Mouse (Mus musculus): ENCODE measurements around the gene Cox10. TPM values are rescaled to one million over a fixed set of nuclear protein-coding genes. Genes with fewer than 3 reads are reported as not detected.

Cox10 gene
- total and polyA plus RNA-seq, 2 experiments from 2014 or later, result 20.9 to 33.0 TPM

GRCm38 (mm10) chr11:63984622-63985168, 94.6 kb downstream of the Cox10 start:
- H3K4me3 ChIP-seq (ENCODE audit: low read length), result no peak overlapping the region
- H3K27me3 ChIP-seq (ENCODE audit: insufficient read depth, low read length), result no peaks in the 10 kb centered on the region
- WGBS, result 87% methylated on average over 6 of the region's 6 CpGs
- H3K36me3 ChIP-seq (ENCODE audit: insufficient read depth, low read length), result no peaks in the 10 kb centered on the region
- no peak overlapping the region for H3K4me2 ChIP-seq (ENCODE audit: low read depth, low read length)
- DNase-seq (ENCODE audit: low spot score), result no peak
- no peaks in the 10 kb centered on the region for H3K4me1 ChIP-seq (ENCODE audit: insufficient read depth, low read length)
- no peak for TF ChIP-seq CTCF (IDR thresholded peaks at IDR 0.05; ENCODE audit: low read depth)
- ATAC-seq, result no peak
- no peak overlapping the region for H3K9ac ChIP-seq (replicated peaks; ENCODE audit: low read length)
- no peak overlapping the region for H3K27ac ChIP-seq
- no peaks in the 10 kb centered on the region for H3K9me3 ChIP-seq (ENCODE audit: low read length)

GRCm38 (mm10) chr11:63977741-63978140, 101.5 kb downstream of the Cox10 start:
- no peak for ATAC-seq
- no peak for TF ChIP-seq CTCF (IDR thresholded peaks at IDR 0.05; ENCODE audit: low read depth)
- WGBS, result 57% methylated on average over 2 of the region's 2 CpGs

DNA sequence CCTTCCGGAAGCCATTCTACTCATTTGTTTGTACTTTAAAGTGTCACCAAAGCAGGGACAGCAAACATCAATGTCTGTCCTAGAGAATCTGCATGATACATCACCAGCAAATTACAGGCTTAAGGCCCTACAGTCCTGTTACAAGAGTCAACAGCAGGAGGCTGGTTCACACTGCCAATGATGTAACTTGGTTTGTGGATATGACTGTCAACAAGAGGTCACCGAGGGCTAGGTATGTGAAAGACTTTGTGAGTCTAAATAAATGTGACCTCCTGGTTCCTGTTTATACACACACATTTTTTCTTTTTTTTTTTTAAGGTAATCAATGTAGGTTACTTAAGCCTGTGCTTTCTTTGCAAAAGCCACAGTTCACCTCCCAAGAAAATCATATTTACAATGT, 102.5 kb downstream of the Cox10 start:
- 94% methylated on average over 2 of the region's 2 CpGs for WGBS
- ATAC-seq (no peak), DNase-seq (ENCODE audit: low spot score) (no peak)
- Histone ChIP-seq H3K27me3 (ENCODE audit: insufficient read depth, low read length) (no peaks in the 10 kb centered on the region), H3K4me2 (ENCODE audit: low read depth, low read length) (no peak overlapping the region), H3K4me3 (ENCODE audit: low read length) (no peak overlapping the region), H3K9me3 (ENCODE audit: low read length) (no peaks in the 10 kb centered on the region), H3K36me3 (ENCODE audit: insufficient read depth, low read length) (no peaks in the 10 kb centered on the region; the same call in 1 of the 2 replicates), H3K27ac (no peak overlapping the region), H3K4me1 (ENCODE audit: insufficient read depth, low read length) (no peaks in the 10 kb centered on the region), H3K9ac (replicated peaks; ENCODE audit: low read length) (no peak overlapping the region)
- TF ChIP-seq CTCF (IDR thresholded peaks at IDR 0.05; ENCODE audit: low read depth), result no peak

More at GRCm38 (mm10) chr11:63977741-63978140, 101.5 kb downstream of the Cox10 start:
- DNase-seq (ENCODE audit: low spot score), result no peak
- no peaks in the 10 kb centered on the region for H3K27me3 ChIP-seq (ENCODE audit: insufficient read depth, low read length)
- no peaks in the 10 kb centered on the region for H3K9me3 ChIP-seq (ENCODE audit: low read length)
- no peak overlapping the region for H3K9ac ChIP-seq (replicated peaks; ENCODE audit: low read length)
- H3K4me2 ChIP-seq (ENCODE audit: low read depth, low read length), result no peak overlapping the region
- no peak overlapping the region for H3K27ac ChIP-seq
- H3K4me3 ChIP-seq (ENCODE audit: low read length), result no peak overlapping the region
- H3K4me1 ChIP-seq (ENCODE audit: insufficient read depth, low read length), result no peaks in the 10 kb centered on the region
- no peaks in the 10 kb centered on the region; the same call in 1 of the 2 replicates for H3K36me3 ChIP-seq (ENCODE audit: insufficient read depth, low read length)

GRCm38 (mm10) chr11:63975260-63975899, 103.9 kb downstream of the Cox10 start:
- DNase-seq (ENCODE audit: low spot score) (no peak), ATAC-seq (no peak)
- H3K36me3 ChIP-seq (ENCODE audit: insufficient read depth, low read length), result no peaks in the 10 kb centered on the region; the same call in 1 of the 2 replicates
- H3K4me2 ChIP-seq (ENCODE audit: low read depth, low read length), result no peak overlapping the region
- no peak overlapping the region for H3K9ac ChIP-seq (replicated peaks; ENCODE audit: low read length)
- H3K27ac ChIP-seq, result no peak overlapping the region
- H3K4me3 ChIP-seq (ENCODE audit: low read length), result no peak overlapping the region
- H3K4me1 ChIP-seq (ENCODE audit: insufficient read depth, low read length), result no peaks in the 10 kb centered on the region
- H3K27me3 ChIP-seq (ENCODE audit: insufficient read depth, low read length), result no peaks in the 10 kb centered on the region
- 85% methylated on average over 13 of the region's 13 CpGs for WGBS
- TF ChIP-seq CTCF (IDR thresholded peaks at IDR 0.05; ENCODE audit: low read depth), result no peak
- H3K9me3 ChIP-seq (ENCODE audit: low read length), result no peaks in the 10 kb centered on the region

GRCm38 (mm10) chr11:63973973-63974372, 105.3 kb downstream of the Cox10 start:
- Histone ChIP-seq H3K9me3 (ENCODE audit: low read length) (no peaks in the 10 kb centered on the region), H3K4me2 (ENCODE audit: low read depth, low read length) (no peak overlapping the region), H3K36me3 (ENCODE audit: insufficient read depth, low read length) (no peaks in the 10 kb centered on the region; the same call in 1 of the 2 replicates), H3K27ac (no peak overlapping the region; the same call in 1 of the 2 replicates), H3K4me3 (ENCODE audit: low read length) (no peak overlapping the region), H3K27me3 (ENCODE audit: insufficient read depth, low read length) (no peaks in the 10 kb centered on the region), H3K9ac (replicated peaks; ENCODE audit: low read length) (no peak overlapping the region), H3K4me1 (ENCODE audit: insufficient read depth, low read length) (no peaks in the 10 kb centered on the region)
- 34% methylated on average over 2 of the region's 2 CpGs for WGBS
- DNase-seq (ENCODE audit: low spot score), result peak; percentile 52
- TF ChIP-seq CTCF (IDR thresholded peaks at IDR 0.05; ENCODE audit: low read depth), result no peak
- peak; percentile 80 for ATAC-seq

GRCm38 (mm10) chr11:63971462-63971861, 107.8 kb downstream of the Cox10 start:
- H3K4me3 ChIP-seq (ENCODE audit: low read length), result no peak overlapping the region
- no peaks in the 10 kb centered on the region for H3K9me3 ChIP-seq (ENCODE audit: low read length)
- ATAC-seq (no peak), DNase-seq (ENCODE audit: low spot score) (no peak)
- TF ChIP-seq CTCF (IDR thresholded peaks at IDR 0.05; ENCODE audit: low read depth), result no peak
- 0 out of 2 replicates have a peak, but pooled peaks cover 3% of the 10 kb centered on the region for H3K4me1 ChIP-seq (ENCODE audit: insufficient read depth, low read length)
- H3K9ac ChIP-seq (replicated peaks; ENCODE audit: low read length), result no peak overlapping the region
- H3K4me2 ChIP-seq (ENCODE audit: low read depth, low read length), result no peak overlapping the region
- H3K27ac ChIP-seq, result no peak overlapping the region
- H3K27me3 ChIP-seq (ENCODE audit: insufficient read depth, low read length), result no peaks in the 10 kb centered on the region
- no peaks in the 10 kb centered on the region; the same call in 1 of the 2 replicates for H3K36me3 ChIP-seq (ENCODE audit: insufficient read depth, low read length)
- 90% methylated on average over 9 of the region's 9 CpGs for WGBS

- Histone ChIP-seq H3K4me1 (ENCODE audit: insufficient read depth, low read length) (0 out of 2 replicates have a peak, but pooled peaks cover 3% of the 10 kb centered on the region), H3K36me3 (ENCODE audit: insufficient read depth, low read length) (no peaks in the 10 kb centered on the region; the same call in 1 of the 2 replicates), H3K4me3 (ENCODE audit: low read length) (no peak overlapping the region), H3K4me2 (ENCODE audit: low read depth, low read length) (no peak overlapping the region), H3K9ac (replicated peaks; ENCODE audit: low read length) (no peak overlapping the region), H3K27ac (no peak overlapping the region), H3K27me3 (ENCODE audit: insufficient read depth, low read length) (no peaks in the 10 kb centered on the region), H3K9me3 (ENCODE audit: low read length) (no peaks in the 10 kb centered on the region)
- DNase-seq (ENCODE audit: low spot score) (no peak), ATAC-seq (no peak)
- 89% methylated on average over 6 of the region's 6 CpGs for WGBS
- TF ChIP-seq CTCF (IDR thresholded peaks at IDR 0.05; ENCODE audit: low read depth), result no peak
Observed at GRCm38 (mm10) chr11:63970818-63971217, 108.5 kb downstream of the Cox10 start.
